Mouse (Mus musculus) embryonic fibroblast, embryonic 13.5 days (primary cell): Measurements from ENCODE around the gene Tnk2.

ENCODE experiments used
- CTCF ChIP-seq: IDR thresholded peaks from 2 replicates; pipeline ENCODE4 v1.5.1; 2011; ENCODE audit warnings: mild to moderate bottlenecking, control low read depth, low read length, moderate library complexity, borderline replicate concordance; ENCODE audit not compliant: insufficient read depth
- POLR2A ChIP-seq: IDR thresholded peaks from 2 replicates; pipeline ENCODE4 v1.6.1; 2011; ENCODE audit warnings: low read depth, mild to moderate bottlenecking, control low read depth, low read length, moderate library complexity

DNA sequence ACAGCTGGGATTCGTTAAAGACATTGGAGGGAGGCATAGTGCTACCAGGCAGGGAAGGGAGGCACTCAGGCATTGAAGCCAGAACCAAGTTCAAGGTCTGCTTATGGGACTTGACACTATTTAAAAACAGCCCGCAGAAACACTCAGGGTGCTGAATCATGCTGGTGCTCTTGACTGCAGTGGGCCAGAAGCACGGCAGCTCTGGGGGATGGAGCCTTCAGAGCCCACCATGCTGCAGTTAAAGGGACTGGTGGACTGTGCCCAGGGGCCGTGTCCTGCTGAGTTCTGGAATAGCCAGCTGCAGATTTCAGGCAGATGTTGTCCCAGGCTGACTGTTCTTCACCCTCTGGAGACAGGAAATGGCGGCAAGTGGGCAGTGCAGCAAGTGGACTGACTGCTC lies 42.3 kb downstream of the Tnk2 start:
- TF ChIP-seq POLR2A (no peak), CTCF (no peak)
